Mouse (Mus musculus) urinary bladder, postnatal 10 days (tissue): ENCODE data around the gene Akr1e1.
A peak's percentile ranks its signal among the peaks of the same experiment; 100 is the strongest.
"Not testable (repeated sequence)": the region's sequence is repeated elsewhere in the genome, so short reads cannot be mapped to it uniquely, and the experiment has no call there.

ENCODE experiments used
- DNase-seq: peaks from one replicate; pipeline ENCODE4 v3.0.0; 2022; ENCODE audit warnings: low spot score

Gene Akr1e1

DNA sequence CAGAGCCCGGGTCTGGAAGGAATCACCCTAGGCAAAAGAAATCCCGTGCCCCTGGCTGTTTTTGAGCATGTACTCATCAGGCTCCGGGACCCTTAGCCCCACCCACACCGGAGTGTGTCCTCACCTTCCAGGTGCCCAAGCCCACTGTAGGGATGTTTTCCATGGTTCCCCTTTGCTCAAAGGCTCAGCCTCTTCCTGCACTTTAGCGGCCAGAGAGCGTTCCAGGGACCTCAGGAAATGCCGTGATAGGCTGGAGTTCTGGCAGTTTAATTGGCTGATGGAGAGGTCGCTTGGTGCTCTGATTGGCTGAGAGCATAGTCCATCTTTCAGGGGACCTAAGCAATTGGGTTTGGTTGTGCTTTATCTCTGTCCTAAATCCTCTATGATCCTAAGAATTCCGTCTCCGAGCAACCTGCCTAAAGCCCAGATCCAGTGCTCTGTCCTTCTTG, at the start of gene Akr1e1:
TSS of gene Akr1e1 (minus strand) at position 214 of the 449 bp plus-strand sequence.
- peak; percentile 45 for DNase-seq

DNA sequence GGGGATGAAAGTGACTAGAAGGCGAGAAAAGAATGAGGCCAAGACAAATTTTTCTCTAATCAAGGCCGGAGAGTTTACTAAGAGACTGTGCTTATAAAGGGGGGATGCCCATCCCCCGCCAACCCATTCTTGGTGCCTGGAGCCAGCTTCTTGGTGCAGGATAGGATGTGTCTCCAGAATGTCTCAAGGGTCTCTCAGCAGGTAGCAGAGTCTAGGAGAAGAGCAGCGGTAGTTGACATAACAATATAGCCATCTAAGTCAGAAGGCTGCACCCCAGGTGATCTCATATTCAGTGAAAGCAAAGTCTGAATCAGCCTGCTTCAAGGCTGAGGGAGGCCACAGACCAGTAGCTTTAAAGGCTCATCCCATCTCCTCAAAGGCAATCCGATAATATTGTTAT, 49.4 kb upstream of the Akr1e1 start:
- no peak for DNase-seq

DNA sequence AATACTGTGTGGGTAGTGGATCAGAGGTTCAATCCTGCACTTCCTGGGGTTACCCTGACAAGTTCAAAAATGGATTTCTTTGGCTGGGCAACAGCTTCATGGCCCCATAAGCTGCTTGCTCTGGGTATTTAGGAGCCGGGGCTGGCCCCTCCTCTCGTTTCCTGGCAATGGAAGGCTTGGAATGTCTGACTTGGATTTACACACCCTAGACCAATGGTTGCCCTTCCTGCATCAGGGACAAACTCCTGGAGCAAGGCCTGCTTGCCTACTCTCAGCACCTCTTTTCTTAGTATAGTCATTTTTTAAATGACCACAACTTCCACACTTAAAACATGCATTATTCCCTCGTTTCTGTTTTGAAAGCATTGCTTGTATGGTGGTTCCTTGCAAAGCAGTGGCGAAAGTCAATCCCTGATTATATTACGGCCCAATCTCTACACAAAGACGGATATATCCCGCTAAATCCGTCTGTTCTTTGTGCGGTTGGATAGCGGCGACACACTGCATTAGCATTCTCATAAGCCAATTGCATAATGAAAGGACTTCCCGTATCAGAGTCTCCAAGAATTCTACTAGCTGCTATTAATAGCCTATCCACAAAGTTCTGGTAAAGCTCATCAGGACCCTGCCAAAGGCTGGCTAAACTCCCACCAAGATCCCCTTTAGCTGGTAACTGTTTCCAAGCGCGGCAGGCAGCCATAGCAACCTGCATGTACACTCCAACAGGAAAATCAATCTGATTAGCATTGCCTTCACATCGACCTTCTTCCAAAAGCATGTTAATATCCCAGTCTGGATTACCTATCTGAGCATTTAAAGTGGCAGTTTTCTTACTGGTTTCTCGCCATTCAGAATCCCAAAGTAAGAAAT, 47.5 kb upstream of the Akr1e1 start:
- no peak for DNase-seq

DNA sequence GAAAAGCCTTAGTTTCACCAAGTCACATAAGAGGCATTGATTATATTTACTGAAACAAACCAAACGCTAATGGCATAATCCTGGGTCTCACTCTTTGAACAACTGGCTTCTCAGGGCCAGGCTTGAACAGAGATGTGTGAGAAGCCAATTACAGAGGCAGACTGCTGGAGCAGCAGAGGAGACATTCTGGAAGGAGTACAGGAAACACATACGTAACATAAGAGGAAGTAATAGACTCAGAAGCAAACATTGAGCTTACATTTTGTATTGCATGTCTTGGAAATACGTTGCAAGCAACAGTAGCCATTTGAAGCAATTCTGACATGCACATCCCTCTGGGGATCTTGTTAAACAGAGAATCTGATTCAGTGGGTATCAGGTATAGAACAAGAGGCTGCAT, 41.2 kb upstream of the Akr1e1 start:
- no peak for DNase-seq

DNA sequence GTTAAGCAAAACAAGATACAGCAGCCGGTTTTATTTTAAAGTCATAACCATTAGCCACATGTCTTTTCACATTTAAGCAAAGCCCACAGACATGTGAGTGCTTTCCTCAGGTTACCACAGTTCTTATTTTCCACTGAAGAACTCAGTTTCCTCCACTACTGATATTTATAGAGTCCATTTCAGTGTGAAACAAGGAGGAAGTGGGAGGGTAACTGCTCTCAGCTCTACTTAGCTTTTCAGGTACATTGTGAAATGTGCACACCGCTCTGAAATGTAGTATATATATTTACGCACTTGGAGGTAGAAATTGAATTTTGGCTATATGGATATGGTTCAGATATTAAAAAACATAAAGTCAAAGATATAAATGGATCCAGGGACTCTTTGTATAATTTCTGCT, 36.3 kb upstream of the Akr1e1 start:
- DNase-seq: no peak

DNA sequence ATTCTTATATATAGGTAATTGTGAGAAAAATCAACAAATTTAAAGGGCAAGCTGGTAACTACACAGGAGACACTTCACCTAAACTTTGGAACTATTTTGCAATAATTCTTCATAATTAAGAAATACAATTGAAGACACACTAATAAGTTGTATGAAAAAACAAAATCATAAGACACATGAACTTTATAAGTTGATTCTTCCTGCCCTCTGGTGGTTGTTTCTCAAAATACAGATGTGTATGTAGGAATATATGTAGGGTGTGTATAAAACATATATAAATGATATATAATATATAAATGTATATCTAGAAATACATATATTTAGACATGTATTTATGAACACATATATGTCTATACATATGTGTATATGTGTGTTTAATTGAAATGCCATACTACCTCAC, 1.9 kb upstream of the Akr1e1 start:
- DNase-seq: no peak

DNA sequence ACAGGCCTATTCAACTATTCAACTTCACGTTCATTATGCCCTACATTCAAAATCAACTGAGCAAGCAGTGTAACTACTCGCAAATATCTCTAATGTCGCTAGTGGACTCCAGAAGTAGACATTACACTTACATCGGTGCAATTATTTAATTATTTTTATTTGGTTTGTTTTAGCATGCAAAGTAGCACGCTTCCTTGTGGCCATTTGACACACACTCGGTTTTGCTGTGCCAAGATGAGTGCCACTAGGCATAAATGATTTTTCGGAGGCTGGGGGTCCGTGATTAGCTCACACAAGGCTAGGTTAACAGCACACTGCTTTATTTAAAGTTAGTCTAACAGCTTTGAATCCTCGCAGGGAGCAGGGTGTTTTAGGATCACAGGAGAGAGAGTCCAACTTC, 444 bp downstream of the Akr1e1 start:
- DNase-seq: no peak

DNA sequence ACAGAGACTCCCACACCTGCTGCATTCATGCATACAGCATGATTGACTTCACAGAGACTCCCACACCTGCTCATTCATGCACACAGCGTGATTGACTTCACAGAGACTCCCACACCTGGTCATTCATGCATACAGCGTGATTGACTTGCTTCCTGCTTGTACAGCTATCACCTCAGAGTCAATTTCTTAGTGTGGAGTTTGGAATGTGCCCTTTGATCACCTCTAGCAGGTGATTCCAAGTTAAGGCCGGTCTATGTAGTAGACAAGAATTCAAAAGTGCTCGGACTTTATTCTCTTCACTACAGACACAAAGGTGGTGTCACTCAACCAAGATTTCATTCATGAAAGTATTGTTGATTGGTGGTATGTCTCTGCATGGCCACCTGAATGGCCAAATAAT, 2.2 kb downstream of the Akr1e1 start:
- no peak for DNase-seq

DNA sequence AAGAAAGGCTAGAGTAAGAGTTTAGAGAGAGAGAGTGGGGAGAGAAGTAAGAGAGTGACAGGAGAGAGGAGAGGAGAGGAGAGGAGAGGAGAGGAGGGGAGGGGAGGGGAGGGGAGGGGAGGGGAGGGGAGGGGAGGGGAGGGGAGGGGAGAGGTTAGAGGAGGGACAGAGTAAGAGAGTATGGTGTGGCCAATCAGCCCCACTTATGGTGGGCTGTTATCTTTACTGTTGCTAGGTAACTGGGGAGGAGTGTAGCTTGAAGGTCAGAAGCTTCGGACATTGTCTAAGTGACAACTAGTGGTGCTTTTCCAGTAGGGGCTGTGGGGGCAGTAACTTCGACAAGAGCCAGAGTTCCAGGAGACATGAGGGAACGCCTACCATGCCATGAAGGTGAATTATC, 5.5 kb downstream of the Akr1e1 start:
- not testable (repeated sequence) for DNase-seq

DNA sequence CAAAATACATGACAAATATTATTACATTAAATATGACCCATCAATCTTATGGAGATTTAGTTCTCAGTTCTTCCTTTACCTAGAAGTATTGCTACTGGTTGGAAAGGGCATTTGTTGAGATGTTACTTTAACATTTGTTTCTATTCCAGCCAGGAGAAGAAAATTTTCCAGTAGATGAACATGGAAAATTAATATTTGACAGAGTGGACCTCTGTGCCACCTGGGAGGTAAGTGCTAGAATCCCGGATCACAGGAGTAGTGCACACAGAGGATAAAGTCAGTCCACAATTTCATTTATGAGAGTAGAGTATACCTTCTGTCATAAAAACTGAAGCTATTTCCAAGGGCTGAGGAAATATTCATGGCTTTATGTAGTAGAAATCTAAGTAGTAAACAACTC, 32.1 kb downstream of the Akr1e1 start:
- no peak for DNase-seq

DNA sequence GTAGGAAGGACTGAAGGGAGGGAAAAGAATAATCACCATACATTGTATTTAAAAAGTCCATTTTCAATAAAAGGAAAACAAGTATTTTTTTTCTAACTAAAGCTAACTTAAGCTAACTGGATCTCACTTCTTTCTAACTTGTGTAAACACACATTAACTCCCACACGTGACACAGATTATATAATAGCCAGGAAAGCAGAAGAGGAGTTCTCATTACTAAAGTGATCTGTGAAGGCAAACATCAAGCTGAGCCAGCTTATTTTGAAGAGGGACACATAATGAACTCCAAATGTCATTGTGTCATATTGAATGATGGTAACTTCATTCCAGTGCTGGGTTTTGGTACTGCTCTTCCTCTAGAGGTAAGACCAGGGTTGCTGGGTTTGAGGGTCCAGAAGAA, 35.1 kb downstream of the Akr1e1 start, which contains the start of gene Akr1c21:
TSS of gene Akr1c21 (plus strand) at position 205 of the 400 bp plus-strand sequence.
- no peak for DNase-seq

DNA sequence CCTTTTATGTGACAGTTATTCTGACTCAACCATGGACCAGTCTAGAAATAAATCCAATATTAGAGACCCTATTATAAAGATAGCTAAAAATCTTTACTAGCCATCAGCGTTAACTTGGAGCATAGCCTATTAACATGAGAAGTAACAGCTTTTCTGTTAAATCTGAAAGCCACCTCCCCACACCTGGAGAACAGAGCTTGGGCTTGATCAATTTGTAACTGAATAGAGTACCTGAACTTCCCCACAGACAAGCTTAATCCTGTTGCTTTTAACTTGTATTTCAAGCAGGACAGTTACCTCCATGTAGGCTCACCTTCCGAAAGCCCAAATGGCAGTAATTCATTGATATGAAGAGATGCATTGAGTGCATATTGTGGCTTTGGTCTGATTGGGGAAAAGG, 43.0 kb downstream of the Akr1e1 start:
- no peak for DNase-seq

DNA sequence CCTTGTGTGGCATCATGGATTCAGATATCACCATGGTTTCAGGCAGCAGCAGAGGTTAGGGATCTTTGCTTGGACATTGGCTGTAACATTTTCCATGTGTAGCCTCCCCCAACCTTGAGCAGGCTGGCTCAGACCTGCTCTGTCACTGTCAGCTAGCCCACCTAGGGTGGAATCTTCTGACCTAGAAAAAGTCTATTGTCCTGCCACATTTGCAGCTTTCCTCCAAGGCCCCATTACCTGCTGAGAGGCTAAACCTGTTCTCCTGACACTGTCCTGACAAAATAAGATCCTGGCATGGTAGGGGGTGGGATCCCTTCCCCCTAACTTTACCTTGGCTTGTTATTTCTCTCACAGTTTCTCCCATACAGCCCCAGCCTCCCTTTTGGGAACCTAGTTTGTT, 48.5 kb downstream of the Akr1e1 start:
- no peak for DNase-seq

DNA sequence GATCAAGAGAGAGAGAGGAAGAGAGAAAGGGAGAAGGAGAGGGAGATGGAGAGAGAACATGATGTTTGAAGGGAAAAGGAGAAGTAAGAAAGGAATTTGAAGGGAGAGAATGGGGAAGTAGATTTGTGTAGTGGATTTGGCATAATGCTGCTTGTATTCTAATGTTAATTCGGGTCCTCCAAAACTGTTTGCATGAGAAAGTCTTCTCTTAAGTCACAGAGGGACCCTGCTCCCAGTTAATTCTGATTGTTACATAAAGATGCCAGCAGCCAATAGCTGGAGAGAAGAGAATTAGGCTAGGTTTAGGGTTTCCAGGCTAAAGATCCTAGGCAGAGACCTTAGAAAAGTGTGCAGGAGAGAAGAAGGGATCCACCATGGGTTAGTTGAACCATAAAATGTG, 49.8 kb downstream of the Akr1e1 start:
- DNase-seq: no peak
